Mouse (Mus musculus) heart, postnatal 0 days (tissue): Measurements from ENCODE around the gene Klf16.

Source experiments
- CTCF ChIP-seq: IDR thresholded peaks from 2 replicates; pipeline ENCODE4 v1.5.1; 2016; ENCODE audit warnings: antibody characterized with exemption, control low read depth, low read depth
- EP300 ChIP-seq: IDR thresholded peaks from 2 replicates; pipeline ENCODE4 v1.6.1; 2016; ENCODE audit warnings: antibody characterized with exemption, low read depth

DNA sequence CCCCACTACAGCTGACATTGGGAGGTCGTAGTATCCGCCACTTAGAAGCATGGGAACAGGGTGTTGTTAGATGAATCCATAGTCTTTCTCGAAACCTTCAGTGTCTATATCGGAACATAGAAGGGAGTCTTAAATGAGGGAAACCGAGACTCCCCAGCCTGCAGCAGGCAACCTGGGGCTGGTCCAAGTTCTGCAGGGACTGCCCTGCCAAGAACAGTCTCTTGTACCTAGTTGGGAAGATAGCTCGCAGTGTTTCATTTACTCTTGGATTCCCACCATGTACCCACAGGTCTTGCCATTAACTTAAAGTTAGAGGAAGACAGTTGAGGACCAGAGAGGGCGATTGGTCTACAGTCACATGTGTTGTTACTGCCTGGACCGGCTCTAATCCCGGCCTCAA lies 43.2 kb upstream of the Klf16 start:
- no peak for TF ChIP-seq CTCF
- no peak for TF ChIP-seq EP300
